Mouse (Mus musculus) megakaryocyte, adult 5-6 weeks (primary cell): ENCODE measurements at regions not wholly inside any gene's neighbourhood (a gene's known extent, or its start where the extent isn't known, plus 50 kb on each side); places are given as distances from the start of the nearest gene placed in this dataset.

ENCODE experiments used
- ATAC-seq: 2 replicates; pipeline ENCODE4 v1.8.0; 2016; ENCODE audit warnings: mild to moderate bottlenecking, inconsistent platforms; ENCODE audit not compliant: poor library complexity, severe bottlenecking

GRCm38 (mm10) chr2:147529161-147529560 is 167.4 kb downstream of the Pax1 start:
- no peak for ATAC-seq

- ATAC-seq = no peak
These were observed 153.7 kb downstream of the Pax1 start for GRCm38 (mm10) chr2:147515436-147515835.

- no peak for ATAC-seq
These were observed 153.0 kb downstream of the Pax1 start for GRCm38 (mm10) chr2:147514748-147515147.

GRCm38 (mm10) chr2:147503962-147504361 is 142.2 kb downstream of the Pax1 start:
- no peak for ATAC-seq

GRCm38 (mm10) chr2:147498731-147499130 is 137.0 kb downstream of the Pax1 start:
- no peak for ATAC-seq

GRCm38 (mm10) chr2:147455932-147456331 is 94.2 kb downstream of the Pax1 start:
- no peak for ATAC-seq

- ATAC-seq = no peak
These were observed 92.9 kb downstream of the Pax1 start for GRCm38 (mm10) chr2:147454362-147455257.
